Mouse (Mus musculus): ENCODE data around the gene Gm20388. TPM values are rescaled to one million over a fixed set of nuclear protein-coding genes. Genes with fewer than 3 reads are reported as not detected.

The Gm20388 gene
- total RNA-seq, 2 experiments from 2014 or later, result 1.9 to 2.0 TPM

DNA sequence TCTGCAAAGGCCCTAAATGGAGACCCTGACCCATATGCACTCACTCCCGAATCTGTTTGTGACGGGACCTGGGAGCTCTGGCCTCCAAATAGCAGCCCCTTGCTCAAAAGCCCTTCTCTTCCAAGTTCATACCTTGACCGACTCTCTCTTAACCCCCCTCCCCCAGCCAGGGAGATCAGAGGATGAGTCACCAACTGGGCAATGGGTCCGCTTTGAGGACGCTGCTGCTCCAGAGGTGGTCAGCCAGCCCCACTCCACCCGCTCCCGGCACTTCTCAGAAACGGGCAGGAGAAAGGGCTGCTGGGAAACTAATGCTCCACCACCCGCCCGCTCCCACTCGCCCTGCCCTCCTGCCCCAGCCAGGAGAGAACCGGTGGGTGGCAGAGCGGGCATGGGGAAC lies 1165.3 kb downstream of the Gm20388 start:
- no peak for DNase-seq

DNA sequence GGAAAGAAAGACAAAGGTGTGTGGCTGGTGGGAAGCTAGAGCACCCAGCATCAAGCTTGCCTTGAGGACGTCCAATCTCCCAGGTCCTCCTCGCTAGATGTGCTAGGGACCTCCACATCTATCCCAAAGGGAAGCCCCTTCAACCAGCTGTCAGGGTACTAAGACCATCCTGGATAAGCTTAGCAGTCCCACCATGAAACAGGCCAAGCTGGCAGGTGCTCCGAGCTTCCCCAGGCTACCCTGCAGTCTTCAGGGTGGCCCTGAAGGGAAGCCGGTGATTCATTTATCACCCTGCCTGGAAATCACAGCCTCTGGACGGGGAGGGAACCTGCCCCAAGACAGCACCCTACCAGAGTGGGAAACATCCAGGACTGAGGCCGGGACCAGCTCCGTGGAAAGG lies 1165.9 kb downstream of the Gm20388 start:
- DNase-seq, result no peak

DNA sequence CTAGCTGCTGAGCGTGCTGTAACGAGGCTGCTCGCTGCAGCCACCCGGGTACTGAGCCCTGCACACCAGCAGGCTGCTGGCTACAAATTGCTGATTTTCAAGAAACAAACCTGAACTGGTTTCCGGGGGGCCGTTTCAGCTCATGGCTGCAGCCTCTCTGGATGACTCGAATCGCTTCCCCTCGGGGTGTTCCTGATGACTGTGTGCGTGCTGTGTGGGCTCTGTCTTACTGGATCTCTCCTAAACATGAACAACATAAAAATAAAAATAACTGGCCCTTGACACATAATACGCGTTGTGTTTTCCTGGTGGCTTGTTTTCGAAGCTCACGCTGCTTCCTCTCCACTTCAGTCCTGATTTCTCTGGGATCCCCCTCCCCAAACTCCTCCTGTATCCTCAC lies 1168.1 kb downstream of the Gm20388 start:
- no peak for DNase-seq

DNA sequence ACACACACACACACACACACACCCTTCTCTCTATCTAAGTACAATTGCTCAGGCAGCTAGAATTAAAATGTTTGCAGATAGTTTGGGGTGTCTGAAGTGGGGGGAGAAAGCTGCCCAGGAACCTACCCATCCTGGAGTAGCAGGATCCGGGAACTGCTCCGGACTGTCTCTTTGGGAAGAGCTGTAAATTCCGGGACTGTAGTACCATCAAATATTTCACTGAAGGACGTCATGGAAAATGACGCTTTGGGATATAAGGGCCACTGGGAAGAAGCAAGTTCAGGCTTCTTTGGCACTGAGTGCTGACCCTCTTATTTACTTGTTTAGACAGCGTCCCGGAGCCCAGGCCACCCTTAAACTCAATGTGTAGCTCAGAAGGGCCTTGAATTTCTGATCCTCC lies 1168.6 kb downstream of the Gm20388 start:
- no peak for DNase-seq

DNA sequence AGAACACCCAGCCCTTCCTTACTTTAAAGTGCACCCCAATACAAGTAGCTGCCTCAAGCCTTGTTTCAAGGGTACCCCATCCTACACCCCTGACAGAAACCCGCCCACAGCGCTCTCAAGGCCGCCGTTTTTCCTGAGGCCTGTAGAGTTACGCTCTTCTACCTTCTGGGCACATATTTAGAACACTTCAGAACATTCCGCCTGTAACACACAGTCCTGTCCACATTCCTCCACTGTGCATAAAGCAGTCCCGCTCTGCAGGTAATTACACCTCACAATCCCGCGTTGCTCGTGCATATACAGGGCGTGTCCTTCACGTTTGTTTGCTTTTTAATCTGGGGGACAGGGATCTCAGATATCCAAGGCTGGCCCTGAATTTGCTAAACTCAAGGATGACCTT lies 1169.3 kb downstream of the Gm20388 start:
- DNase-seq, result no peak

DNA sequence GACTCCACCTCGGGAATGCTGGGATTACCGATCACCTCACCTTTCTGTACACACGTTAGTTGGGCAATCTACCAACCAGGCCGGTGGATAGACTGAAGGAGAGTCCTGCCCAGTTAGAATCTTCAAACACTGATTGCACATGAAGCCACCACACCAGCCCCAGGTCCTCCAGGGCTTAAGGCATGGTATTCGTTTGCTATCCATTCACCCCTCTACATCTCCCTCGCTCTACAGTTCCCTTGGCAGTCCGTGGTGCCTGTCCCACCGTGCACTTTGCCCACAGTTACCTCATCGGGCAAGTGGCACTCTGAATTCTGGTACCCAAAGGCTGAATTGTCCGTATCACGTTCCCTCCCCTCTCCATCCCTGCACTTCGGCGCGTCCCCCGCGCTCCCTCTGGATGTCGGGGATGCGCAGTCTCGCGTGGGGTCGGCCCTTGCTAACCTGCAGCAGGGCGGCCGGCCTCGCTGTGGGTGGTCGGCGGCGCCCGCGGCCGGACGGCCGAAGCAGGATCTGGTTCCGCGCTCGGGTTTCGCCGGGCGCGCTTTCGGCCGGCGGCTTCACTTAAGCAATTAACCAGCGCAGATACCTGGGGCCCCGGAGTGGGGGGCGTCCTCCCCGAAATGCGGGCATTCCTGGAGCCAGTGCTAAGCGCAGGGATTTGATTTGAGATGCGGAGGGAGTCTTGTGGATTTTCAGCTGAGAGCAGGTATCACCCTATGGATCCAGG lies 1169.9 kb downstream of the Gm20388 start:
- DNase-seq, result no peak

DNA sequence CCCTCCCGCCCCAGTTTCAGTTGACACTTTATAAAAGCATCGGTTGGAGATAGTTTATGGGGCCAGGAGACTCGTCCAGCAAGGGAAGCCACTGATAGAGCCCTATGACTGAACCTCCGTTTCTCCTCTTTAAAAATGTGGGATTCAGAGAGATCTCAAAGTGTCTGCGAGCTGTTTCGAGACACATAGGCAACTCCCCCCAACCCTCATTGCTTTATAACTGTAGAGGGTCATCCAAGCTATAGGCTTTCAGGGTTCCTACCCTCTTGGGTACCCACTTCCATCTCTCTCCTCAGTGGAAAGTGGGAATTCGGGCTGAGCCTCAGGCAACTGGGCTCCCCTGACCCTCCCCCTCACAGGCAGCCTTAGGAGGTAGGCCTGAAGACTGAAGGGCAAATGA lies 1170.8 kb downstream of the Gm20388 start:
- no peak for DNase-seq

DNA sequence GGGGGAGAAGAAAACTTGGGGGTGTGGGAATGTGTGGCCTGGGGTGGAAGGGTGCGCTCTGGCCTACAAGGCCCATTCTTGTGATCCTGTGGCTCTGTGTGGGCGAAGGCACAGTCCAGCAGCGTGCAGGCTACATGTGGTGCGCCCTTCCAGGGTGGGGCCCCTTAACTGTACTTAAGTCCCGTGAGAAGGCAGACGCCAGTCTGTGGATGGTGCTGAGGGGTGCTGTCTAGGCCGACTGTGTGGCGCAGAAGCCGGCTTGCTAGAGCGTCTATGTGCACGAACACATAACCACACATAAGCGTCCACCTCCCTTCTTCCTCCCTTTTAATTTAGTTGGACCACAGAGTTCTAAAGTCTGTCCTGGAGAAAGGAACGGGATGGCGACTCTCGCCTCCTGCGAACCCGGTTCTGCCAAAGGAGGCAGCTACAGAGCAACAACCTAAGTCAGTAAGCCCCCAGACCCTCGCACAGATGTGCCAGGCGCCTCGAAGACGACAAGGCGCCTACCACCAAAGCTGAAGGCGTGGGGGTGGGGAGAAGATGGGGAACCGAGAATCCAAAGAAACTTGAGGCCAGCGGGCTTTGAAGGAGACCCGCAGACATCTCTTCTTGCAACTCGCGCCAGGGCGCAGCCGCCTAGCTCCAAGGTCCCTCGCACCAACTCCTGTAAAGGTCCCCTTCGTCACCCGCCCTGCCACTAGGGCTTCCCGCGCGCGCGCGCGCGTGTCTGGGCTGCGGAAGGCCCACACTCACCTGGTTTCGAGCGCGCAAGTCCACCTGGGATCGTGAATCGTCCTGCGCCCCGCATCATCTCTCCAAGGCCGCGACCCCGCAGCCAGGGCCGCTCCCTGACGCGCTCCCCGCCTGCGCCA lies 1171.8 kb downstream of the Gm20388 start:
- DNase-seq, result no peak

DNA sequence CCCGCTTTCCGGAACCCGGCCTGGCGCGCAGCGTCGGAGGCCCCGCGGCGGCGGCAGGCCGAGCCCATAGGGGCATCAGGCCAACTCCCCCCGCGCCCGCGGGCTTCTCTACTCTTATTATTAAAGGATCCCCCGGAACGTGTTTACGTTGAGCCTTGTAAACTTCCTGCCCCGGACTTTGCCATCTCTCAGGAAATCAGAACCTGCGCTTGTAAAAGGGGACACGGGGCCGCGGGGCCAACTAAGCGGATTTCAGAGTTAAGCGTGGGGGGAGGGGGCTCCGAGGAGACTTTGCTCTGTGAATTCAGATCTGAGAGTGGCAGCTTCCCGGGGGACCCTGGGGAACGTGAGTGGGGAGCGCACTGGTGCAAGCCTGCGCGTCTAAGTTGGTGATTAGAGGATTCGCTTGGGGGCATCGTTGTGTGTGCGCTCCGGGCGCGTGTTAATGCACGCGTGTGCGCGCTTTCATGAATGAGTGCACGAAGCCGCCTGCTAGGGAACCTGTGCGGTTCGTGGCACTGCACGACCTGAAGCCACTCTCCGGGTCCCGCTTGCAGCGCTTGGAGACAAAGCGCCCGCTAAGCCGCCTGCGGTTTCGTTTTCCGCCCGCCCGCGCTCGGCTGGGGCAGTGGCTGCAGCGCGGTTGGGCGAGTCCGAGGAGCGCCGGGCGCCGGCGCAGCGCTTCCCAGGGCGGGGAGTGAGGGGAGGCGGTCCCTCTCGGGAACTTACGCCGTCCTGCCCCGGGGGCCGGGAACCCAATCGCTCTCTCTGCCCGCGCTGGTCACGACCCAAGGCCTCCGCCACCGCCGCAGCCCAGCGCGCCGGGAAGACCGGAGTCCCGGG lies 1172.7 kb downstream of the Gm20388 start:
- DNase-seq, result peak; percentile 80

DNA sequence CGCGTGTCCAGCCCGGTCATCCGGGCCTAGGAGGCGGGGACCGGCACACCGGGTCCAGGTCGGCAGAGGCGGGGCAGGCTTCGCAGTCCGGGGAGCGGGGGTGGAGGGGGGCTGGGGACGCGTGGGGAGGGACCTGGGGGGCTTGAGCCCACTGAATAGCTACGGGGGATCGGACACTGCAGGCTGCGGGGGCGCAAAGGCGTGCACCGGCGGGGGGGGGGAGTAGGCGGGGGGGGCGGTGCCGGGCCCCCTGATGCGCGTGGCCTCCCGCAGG lies 1173.2 kb downstream of the Gm20388 start:
- DNase-seq, result no peak

DNA sequence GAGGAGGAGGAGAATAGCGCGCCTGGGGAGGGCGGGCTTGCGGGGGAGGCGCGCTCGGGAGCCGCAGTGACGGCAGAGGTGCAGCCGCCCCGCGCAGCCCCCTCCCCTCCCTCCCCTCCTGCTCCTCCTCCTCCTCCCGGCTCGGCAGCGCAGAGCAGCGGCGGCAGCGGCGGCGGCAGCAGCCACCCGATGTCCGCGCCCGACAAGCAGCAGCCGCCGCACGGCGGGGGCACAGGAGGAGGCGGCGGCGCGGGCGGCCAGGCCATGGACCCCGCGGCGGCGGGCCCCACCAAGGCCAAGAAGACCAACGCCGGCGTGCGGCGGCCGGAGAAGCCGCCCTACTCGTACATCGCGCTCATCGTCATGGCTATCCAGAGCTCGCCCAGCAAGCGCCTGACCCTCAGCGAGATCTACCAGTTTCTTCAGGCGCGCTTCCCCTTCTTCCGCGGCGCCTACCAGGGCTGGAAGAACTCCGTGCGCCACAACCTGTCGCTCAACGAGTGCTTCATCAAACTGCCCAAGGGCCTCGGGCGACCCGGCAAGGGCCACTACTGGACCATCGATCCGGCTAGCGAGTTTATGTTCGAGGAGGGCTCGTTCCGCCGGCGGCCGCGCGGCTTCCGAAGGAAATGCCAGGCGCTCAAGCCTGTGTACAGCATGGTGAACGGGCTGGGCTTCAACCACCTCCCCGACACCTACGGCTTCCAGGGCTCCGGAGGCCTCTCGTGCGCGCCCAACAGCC lies 1173.7 kb downstream of the Gm20388 start, which contains the start of gene Foxf1:
TSS of gene Foxf1 (plus strand) at position 177 of the 742 bp plus-strand sequence.
- DNase-seq, result peak; percentile 22

DNA sequence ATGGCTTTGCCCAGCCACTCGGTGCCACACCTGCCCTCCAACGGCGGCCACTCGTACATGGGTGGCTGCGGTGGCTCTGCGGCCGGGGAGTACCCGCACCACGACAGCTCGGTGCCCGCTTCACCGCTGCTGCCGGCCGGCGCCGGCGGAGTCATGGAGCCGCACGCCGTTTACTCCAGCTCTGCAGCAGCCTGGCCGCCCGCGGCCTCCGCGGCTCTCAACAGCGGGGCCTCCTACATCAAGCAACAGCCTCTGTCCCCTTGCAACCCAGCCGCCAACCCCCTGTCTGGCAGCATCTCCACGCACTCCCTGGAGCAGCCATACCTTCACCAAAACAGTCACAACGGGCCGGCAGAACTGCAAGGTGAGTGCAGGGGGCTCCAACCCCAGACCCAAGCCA lies 1174.4 kb downstream of the Gm20388 start:
- DNase-seq, result no peak

DNA sequence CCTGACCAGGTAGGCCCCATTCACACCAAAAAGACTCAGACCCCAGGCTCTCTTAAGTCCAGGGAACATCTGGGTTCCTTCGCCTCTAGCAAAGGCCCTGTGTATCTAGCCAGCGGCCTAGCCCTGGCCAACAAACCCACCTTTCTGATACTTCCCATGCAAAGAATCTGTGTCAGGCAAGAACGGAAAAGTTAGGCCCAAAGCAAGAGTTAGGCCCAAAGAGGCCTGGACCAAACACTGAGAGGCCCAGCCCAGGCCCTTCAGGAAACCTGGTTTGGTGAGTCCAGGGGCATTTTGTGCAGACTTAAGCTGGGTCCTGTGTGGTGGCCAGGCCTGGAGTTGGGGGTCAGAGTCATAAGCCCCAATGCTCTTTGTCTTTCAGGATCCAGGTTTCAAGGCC lies 1174.9 kb downstream of the Gm20388 start:
- no peak for DNase-seq

DNA sequence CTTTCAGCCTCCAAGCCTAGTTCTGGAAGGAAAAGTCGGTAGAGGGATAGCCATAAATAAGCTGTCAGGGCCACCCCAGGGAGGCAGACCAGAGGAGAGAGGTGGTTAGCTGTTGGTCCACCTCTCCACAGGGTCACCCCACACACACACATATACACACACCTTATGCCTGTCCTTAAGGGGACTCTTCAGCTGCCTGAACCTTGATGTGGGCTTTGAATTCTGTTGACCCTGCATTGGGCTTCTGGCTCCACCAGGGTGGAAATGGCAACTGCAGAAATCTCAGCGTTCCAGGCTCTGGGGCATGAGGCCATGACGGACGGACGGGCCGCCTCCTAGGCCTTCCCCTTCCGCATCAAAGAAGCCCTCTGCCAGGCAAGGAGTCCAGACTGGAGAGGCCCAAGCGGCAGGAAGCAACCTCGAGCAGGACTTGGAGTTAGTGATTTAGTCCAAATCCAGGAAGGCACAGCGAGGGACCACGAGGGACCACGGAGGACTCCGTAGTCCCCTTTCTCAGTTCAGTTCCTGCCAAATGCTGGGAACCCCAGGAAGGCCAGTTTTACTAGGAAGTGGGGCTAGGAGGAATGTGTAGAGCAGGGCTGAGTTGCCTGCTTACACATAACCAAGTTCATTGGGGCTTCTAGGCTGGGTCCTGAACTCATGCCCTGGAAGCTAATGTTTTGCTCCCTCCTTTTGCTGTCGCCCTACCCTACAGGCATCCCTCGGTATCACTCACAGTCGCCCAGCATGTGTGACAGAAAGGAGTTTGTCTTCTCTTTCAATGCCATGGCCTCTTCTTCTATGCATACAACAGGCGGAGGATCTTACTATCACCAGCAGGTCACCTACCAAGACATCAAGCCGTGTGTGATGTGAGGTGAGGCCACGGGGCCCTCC lies 1175.6 kb downstream of the Gm20388 start:
- no peak for DNase-seq

DNA sequence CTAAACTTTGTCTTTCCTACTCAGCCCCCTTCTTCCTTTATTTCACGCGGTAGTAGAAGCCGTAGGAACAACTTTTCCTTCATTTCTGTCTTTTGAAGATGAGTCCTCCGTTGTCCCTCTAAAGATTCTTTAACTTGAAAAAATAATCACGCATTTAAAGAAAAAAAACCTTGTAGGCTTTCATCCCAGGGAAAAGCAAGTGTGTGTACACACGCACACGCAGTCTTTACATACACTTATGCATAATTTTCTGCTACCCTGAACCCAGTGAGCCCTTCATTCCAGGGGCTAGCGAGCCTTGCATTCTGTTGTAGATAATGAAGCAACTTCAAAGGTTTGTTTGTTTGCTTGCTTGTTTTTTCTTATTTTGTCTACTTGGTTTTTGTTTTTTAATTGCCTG lies 1177.6 kb downstream of the Gm20388 start:
- DNase-seq, result no peak

DNA sequence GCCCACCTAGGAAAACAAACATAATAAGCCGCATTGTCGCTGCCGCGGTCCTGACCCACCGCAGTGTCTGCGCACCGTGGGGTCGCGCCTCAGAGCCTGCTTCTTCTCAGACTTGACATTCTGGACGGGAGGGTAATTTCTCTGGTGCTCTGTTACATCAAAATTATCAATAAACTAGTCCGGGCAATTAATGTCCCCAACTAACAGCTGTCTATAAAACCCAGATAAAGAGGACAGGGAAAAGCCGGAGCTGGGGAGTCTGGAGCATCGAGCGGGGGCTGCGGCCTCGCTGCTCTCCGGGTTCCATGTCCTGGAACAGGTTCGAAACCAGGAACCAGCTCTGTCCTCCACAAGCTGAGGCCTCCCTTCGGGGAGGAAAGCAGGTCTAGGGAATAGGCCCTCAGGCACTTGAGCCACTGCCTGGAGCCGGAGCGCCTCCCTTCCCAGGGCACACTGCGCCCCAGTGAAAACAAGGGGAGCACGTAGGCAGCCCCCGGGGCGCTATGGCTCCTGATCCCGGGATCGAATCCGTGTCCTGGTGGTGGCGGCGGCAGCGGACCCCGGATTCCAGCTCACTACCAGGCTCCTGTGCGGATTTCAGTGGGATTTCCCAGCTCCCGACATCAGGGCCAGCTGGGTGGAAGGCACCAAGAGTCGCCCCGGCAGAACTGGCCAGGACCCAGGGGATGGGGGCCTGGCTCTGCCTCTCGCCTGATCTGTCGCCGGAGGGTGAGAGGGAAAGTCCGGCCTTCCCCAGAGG lies 1178.4 kb downstream of the Gm20388 start:
- no peak for DNase-seq

DNA sequence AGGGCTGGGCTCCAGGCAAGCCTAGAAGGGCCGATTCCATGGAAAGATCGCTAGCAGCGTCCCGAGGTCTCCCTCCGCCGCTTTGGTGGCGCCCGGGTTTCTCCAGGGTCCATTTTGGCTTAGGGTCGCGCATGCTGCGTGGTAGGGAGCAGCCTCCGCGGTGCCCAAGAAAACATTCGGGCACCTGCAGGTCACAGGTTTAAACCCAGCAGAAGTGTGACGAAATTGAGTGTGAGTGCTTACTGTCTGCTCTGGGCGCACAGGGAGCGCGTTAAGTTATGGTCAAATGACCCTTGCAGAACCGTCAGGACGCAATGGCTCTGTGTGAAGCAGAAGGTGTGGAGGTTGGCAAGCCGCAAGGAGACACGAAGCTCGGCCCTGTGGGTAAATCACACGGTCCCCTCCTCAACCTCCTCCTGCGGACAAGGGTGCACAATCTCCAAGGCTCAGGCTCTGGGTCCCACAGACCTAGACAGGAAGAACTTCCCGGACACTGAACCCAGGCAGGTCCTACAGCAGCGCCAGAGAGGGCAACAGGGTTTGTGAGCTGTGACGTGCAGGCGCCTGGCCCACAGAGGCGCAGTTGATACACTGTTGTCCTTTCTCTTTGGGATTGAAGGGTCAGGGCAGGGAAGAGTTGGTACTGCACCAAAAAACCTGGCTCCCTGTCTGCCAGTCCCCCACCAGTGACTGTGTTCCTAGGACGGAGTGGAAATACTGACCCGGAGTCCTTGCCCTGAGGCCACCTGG lies 1179.2 kb downstream of the Gm20388 start:
- no peak for DNase-seq

DNA sequence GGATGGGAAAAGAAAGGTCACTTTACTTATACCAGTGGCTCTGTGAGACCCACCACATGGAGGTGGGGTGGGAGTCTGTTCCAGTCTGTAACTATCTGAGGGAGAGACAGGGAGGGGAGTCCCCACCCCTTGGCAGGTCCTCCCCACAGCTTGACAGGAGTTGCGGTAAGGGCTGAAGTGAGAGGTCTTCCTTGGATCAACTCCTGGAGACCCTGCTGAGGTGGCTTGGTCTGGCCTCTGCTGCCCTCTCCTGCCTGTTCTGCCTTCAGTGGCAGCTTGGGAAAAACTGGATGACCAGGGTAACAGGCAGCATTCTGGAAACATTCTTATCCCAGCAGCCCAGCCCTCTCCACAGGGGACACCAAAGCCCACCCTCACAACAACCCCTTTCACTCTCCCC lies 1180.1 kb downstream of the Gm20388 start:
- no peak for DNase-seq

DNA sequence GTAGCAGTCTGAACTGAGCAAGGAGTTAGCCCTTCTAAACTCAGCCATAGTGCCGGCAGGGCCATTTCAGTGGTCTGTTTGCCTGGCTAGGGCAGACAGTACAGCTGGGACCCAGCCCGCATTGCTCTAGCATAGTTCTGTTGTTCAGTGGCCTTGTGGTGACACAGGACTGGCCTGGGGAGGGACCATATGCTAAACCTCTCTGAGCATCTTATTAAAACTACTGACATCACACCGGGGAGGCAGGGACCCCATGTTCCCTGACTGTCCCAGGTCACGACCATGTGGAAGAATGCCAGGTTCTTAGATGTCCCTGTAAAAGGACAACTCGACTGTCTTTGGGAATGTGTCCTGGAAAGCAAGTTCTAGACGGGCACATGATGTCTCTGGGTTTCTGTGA lies 1181.5 kb downstream of the Gm20388 start:
- no peak for DNase-seq

DNA sequence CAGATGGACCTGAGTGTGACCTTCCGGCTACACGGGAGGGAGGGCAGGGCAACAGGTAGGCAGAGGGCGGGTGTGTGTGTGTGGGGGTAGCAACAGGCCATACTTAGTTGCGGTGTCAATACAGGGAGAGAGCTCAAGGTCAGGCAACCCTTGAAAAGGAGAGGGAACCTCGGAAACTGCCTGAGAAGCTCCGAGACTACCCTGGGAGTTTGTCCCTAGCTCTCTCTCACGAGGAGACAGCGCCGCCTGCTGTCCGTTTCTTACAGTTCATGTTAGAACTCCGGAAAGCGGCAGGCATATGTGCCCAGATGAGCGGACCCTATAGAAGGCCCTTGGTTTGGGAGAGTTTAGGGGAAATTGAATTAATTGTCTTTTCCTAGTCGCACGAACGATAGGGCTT lies 1182.0 kb downstream of the Gm20388 start:
- DNase-seq, result peak; percentile 92
